Mouse (Mus musculus) left cerebral cortex, adult 6 months (tissue): ENCODE results near the gene Hdac2. TPM values are rescaled to one million over a fixed set of nuclear protein-coding genes. Genes with fewer than 3 reads are reported as not detected.

Source experiments
- long read RNA-seq, 2 experiments: library from polyadenylated mRNA; unstranded; transcript quantifications; one replicate each; pipeline ENCODE4 v2.0.0; 2019 to 2020
- polyA plus RNA-seq: library from polyadenylated mRNA; unstranded; fragments of <200 nt; fragmentation: Nextera tagmentation; gene quantifications from 2 replicates; pipeline ENCODE4 v1.2.3, GENCODE M21; 2021

Gene Hdac2
- 26.6 and 95.0 TPM in 2 replicates for polyA plus RNA-seq
- long read RNA-seq, experiment 1, transcript Hdac2-201 (14 exons, 2,005 nt) = major isoform, 64 of 81 reads
- long read RNA-seq, experiment 1, partial matches to known transcripts = 7 of 81 reads
- long read RNA-seq, experiment 1, other reads (novel, unspliced or antisense) = 8 of 81 reads
- long read RNA-seq, experiment 2, transcript Hdac2-201 (14 exons, 2,005 nt) = major isoform, 19 of 60 reads
- long read RNA-seq, experiment 2, partial matches to known transcripts = 35 of 60 reads
- long read RNA-seq, experiment 2, other reads (novel, unspliced or antisense) = 4 of 60 reads

DNA sequence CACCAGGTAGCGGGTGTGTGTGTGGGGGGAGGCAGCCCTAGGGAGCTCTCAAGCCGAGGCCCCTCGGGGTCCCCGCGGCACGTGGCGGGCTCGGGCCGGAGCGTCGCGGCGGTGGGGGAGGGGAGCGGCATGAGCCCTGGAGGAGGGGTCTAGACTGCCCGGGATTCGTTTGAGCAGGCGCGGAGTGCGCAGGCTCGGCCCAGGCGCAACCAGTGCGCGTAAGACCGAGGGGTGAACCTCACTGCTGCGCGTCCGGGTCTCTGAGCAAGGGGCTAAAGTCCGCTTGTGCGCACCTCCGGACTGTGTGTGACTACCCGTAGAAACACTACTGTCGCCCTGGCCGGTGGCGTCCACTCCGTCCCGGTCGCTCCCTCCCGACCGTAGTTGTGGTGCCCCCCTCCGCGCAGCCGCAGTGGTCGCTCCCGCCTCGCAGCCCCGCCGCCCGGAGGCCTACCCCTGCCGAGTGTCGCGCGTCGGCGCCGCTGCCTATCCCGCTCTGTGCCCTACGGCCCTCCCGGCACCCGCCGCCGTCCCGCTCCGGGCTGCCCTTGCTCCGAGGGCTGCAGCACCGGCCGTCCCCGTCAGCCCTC is at the start of gene Hdac2:
Gene Hdac2, plus strand, starts transcription at position 459 of the 590 bp plus-strand sequence.

Other genes starting within 250 kb of the Hdac2 start
- 24.8 and 28.9 TPM in 2 replicates for gene Marcks, start 164.4 kb downstream of the Hdac2 start, polyA plus RNA-seq